Mouse (Mus musculus) brain, embryonic 14.5 days (tissue): ENCODE measurements around the gene Crebrf.

Experiments used
- CTCF ChIP-seq: fragments of 200-500 bp; IDR thresholded peaks from 2 replicates; pipeline ENCODE4 v1.5.1; 2012; ENCODE audit warnings: inconsistent platforms, mild to moderate bottlenecking, moderate library complexity, borderline replicate concordance; ENCODE audit not compliant: insufficient read depth, insufficient read length; ENCODE audit errors: extremely low read depth
- POLR2A ChIP-seq: fragments of 200-500 bp; IDR thresholded peaks from 2 replicates; pipeline ENCODE4 v1.6.1; 2012; ENCODE audit warnings: mild to moderate bottlenecking, inconsistent platforms, borderline replicate concordance; ENCODE audit not compliant: poor library complexity, insufficient read depth, insufficient read length, severe bottlenecking; ENCODE audit errors: extremely low read depth

- TF ChIP-seq CTCF, result no peak
- TF ChIP-seq POLR2A, result no peak
These were observed 64.0 kb downstream of the Crebrf start for GRCm38 (mm10) chr17:26779471-26779870.
